In genomic region chr11:114627036-114627435, GRCm38 (mm10) we compare ENCODE assay signal across 11 mouse cellular contexts.
"Had no signal": no experiment of that assay in that cellular context is flagged by ENCODE, and none has a peak within 500 bp of the region (broad histone marks: within the 10 kb centered on the region; RNA-seq: fewer than 3 reads in every experiment).

No protein-coding gene starts in this region.

- DNase-seq: gastrocnemius, postnatal 14 days; gastrocnemius, postnatal 36 days; heart, adult 11 months; heart, adult 2 months; heart, postnatal 14 days; heart, postnatal 36 days; kidney, adult 11 months; kidney, adult 9 months; kidney, postnatal 36 days; liver; liver, embryonic 13.5 days had no signal
